Mouse (Mus musculus) limb, embryonic 15.5 days (tissue): ENCODE data around the gene Vac14. TPM values are rescaled to one million over a fixed set of nuclear protein-coding genes. Genes with fewer than 3 reads are reported as not detected.

ENCODE experiments used
- ATAC-seq: fragments of 200-750 bp; cut with Nextera tagmentation; 2 replicates; pipeline ENCODE4 v1.8.0; 2017; ENCODE audit warnings: low read depth, moderate TSS enrichment; ENCODE audit not compliant: insufficient number of reproducible peaks, low FRiP score, low TSS enrichment
- H3K27ac ChIP-seq: fragments of 300-500 bp; sonication (generic); 2 replicates; pipeline ENCODE4 v1.5.1; 2015; ENCODE audit warnings: moderate library complexity, mild to moderate bottlenecking, inconsistent platforms
- H3K27me3 ChIP-seq: fragments of 300-500 bp; sonication (generic); 2 replicates; pipeline ENCODE4 v1.6.1; 2015; ENCODE audit warnings: inconsistent platforms
- H3K36me3 ChIP-seq: fragments of 300-500 bp; sonication (generic); 2 replicates; pipeline ENCODE4 v1.6.1; 2015; ENCODE audit warnings: inconsistent platforms
- H3K4me1 ChIP-seq: fragments of 300-500 bp; sonication (generic); 2 replicates; pipeline ENCODE4 v1.6.1; 2015; ENCODE audit warnings: inconsistent platforms
- H3K4me2 ChIP-seq: fragments of 300-500 bp; sonication (generic); 2 replicates; pipeline ENCODE4 v1.6.1; 2015; ENCODE audit warnings: mild to moderate bottlenecking, inconsistent platforms
- H3K4me3 ChIP-seq: fragments of 300-500 bp; sonication (generic); 2 replicates; pipeline ENCODE4 v1.5.1; 2015; ENCODE audit warnings: mild to moderate bottlenecking, inconsistent platforms
- H3K9ac ChIP-seq: fragments of 300-500 bp; sonication (generic); 2 replicates; pipeline ENCODE4 v1.6.1; 2015; ENCODE audit warnings: inconsistent platforms
- H3K9me3 ChIP-seq: fragments of 300-500 bp; sonication (generic); 2 replicates; pipeline ENCODE4 v1.6.1; 2016; ENCODE audit warnings: inconsistent platforms
- WGBS: fragments of 180-500 bp; shearing (Covaris S2); methylation state at CpG from one replicate; pipeline ENCODE4 v1.1.7; 2015; 5-methylcytosine and 5-hydroxymethylcytosine counted together
- polyA plus RNA-seq: library from polyadenylated mRNA; unstranded; fragments of >200 nt; fragmentation: Nextera tagmentation; extraction: Ambion mirVana; gene quantifications from 2 replicates; pipeline ENCODE4 v1.2.1, GENCODE M21; 2015

The Vac14 gene
- polyA plus RNA-seq, 1 experiment from 2014 or later: 14.2 TPM

DNA sequence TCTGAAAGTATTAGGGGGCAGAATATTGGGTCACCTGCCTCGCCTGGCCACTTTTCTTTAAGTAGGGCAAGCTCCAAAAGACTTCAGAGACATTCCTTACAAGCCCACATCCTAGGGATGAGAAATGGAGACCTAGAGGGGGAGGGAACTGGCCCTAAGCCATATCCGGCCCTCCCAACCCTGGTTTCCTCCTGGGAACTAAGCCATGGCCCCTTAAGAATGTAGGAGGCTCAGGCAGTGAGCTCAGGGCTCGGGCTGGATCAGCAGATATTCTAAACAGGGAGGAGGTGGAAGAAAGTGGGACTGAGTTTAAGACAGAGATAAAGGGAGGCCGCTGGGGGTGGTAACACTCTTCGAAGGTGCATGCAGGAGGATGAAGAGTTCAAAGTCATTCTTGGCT, 142.8 kb downstream of the Vac14 start:
- ATAC-seq: no peak
- H3K4me3 ChIP-seq: no peak overlapping the region
- no peaks in the 10 kb centered on the region for H3K9me3 ChIP-seq
- no peak overlapping the region for H3K27ac ChIP-seq
- no peaks in the 10 kb centered on the region for H3K36me3 ChIP-seq
- 0 out of 2 replicates have a peak, but pooled peaks cover 7% of the 10 kb centered on the region for H3K4me1 ChIP-seq
- H3K27me3 ChIP-seq: no peaks in the 10 kb centered on the region
- H3K9ac ChIP-seq: no peak overlapping the region
- no peak overlapping the region for H3K4me2 ChIP-seq
- WGBS: 49% methylated on average over 5 of the region's 5 CpGs

DNA sequence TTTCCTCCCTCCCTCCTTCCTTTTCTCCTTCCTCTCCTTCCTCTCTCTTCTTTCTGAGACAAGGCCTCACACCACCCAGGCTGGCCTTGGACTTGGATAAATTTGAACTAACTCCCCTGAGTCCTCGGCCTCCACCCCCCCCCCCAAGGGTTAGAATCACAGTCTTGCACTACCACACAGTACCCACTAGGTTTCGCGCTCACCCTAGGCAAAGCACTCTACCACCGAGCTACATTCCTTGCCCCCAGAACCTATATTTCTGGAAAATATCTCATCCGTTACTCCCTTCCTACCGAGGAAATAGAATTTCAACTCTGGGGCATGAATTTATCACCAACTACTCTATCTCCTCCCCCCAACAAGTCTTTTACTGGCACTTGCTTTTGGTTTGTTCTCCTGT, 143.6 kb downstream of the Vac14 start:
- ATAC-seq: no peak
- H3K9ac ChIP-seq: no peak overlapping the region
- no peaks in the 10 kb centered on the region for H3K27me3 ChIP-seq
- WGBS: 47% methylated on average over 6 of the region's 6 CpGs
- no peak overlapping the region for H3K4me3 ChIP-seq
- no peak overlapping the region for H3K4me2 ChIP-seq
- H3K36me3 ChIP-seq: no peaks in the 10 kb centered on the region
- H3K27ac ChIP-seq: no peak overlapping the region
- H3K9me3 ChIP-seq: no peaks in the 10 kb centered on the region
- 0 out of 2 replicates have a peak, but pooled peaks cover 5% of the 10 kb centered on the region for H3K4me1 ChIP-seq

DNA sequence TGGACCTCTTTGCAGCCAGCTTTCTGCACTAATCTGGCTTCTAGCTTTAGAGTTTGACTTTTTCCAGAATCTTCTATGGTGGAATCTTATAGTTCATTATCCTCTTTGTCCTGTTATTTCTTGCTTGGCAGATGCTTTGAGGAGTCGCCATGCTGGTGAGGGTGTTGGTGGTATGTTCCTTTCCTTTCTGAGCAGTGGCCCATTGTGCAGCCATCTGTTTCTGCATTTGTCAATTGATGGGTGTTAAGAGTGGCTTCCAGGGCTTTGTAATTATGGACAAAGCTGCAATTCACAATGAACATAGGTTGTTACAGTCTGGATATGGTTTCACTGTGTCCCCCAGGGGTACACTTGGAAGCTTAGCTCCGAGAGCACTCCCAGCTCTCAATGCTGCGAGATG, 146.3 kb downstream of the Vac14 start:
- H3K4me3 ChIP-seq: no peak overlapping the region
- H3K27me3 ChIP-seq: no peaks in the 10 kb centered on the region
- no peak overlapping the region for H3K27ac ChIP-seq
- no peak overlapping the region for H3K4me2 ChIP-seq
- H3K9me3 ChIP-seq: no peaks in the 10 kb centered on the region
- H3K9ac ChIP-seq: no peak overlapping the region
- WGBS: 63% methylated on average over 3 of the region's 3 CpGs
- no peak for ATAC-seq
- 0 out of 2 replicates have a peak, but pooled peaks cover 5% of the 10 kb centered on the region for H3K4me1 ChIP-seq
- H3K36me3 ChIP-seq: no peaks in the 10 kb centered on the region

DNA sequence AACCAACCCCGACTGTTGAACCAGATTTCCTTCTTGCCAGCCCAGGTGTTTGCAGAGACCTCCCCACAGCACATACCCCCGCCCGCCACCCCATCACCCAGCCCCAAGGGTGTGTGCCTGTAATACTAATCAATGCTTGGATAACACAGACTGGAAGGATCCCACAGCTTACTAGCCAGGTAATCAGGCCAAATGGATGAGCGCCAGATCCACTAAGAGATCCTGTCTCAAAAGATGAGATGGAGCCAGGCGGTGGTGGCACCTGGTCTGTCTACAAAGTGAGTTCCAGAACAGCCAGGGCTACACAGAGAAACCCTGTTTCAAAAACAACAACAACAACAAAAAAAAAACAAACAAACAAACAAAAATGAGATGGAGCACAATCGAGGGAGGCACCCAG, 148.9 kb downstream of the Vac14 start:
- H3K27me3 ChIP-seq: no peaks in the 10 kb centered on the region
- no peaks in the 10 kb centered on the region for H3K4me1 ChIP-seq
- no peak for ATAC-seq
- no peaks in the 10 kb centered on the region for H3K9me3 ChIP-seq
- 82% methylated on average over 6 of the region's 6 CpGs for WGBS
- H3K4me3 ChIP-seq: no peak overlapping the region
- H3K9ac ChIP-seq: no peak overlapping the region
- no peak overlapping the region for H3K4me2 ChIP-seq
- H3K27ac ChIP-seq: no peak overlapping the region
- H3K36me3 ChIP-seq: no peaks in the 10 kb centered on the region

Other genes starting within 250 kb of the Vac14 start
- 9.6 and 10.2 TPM in 2 replicates for gene Mtss1l, start 102.9 kb downstream of the Vac14 start, polyA plus RNA-seq
- gene Il34, start 187.3 kb downstream of the Vac14 start, polyA plus RNA-seq: 5.0 and 5.3 TPM in 2 replicates
- gene Cog4, start 228.0 kb downstream of the Vac14 start, polyA plus RNA-seq: 77.7 and 77.8 TPM in 2 replicates
- 125 and 127 TPM in 2 replicates for gene Sf3b3, start 228.2 kb downstream of the Vac14 start, polyA plus RNA-seq